Mouse (Mus musculus) intestine, postnatal 0 days (tissue): Measurements from ENCODE around the gene Ripk4. TPM values are rescaled to one million over a fixed set of nuclear protein-coding genes. Genes with fewer than 3 reads are reported as not detected.
A peak's percentile ranks its signal among the peaks of the same experiment; 100 is the strongest.

Experiments
- ATAC-seq: fragments of 200-750 bp; cut with Nextera tagmentation; 2 replicates; pipeline ENCODE4 v1.8.0; 2017; ENCODE audit warnings: mild to moderate bottlenecking, moderate TSS enrichment, moderate library complexity
- H3K27ac ChIP-seq: fragments of 300-500 bp; sonication (generic); 2 replicates; pipeline ENCODE4 v1.5.1; 2014; ENCODE audit warnings: mild to moderate bottlenecking, low read depth, low read length, moderate library complexity
- H3K27me3 ChIP-seq: fragments of 300-500 bp; sonication (generic); replicated peaks from 2 replicates; pipeline ENCODE4 v1.6.1; 2014; ENCODE audit warnings: low read length, mixed read lengths; ENCODE audit not compliant: control insufficient read depth, insufficient read depth
- H3K36me3 ChIP-seq: fragments of 300-500 bp; sonication (generic); 2 replicates; pipeline ENCODE4 v1.6.1; 2014; ENCODE audit warnings: mild to moderate bottlenecking, moderate library complexity; ENCODE audit not compliant: control insufficient read depth, insufficient read depth
- H3K4me1 ChIP-seq: fragments of 300-500 bp; sonication (generic); replicated peaks from 2 replicates; pipeline ENCODE4 v1.6.1; 2014; ENCODE audit warnings: antibody characterized with exemption, low read length, mixed read lengths; ENCODE audit not compliant: control insufficient read depth, insufficient read depth
- H3K4me2 ChIP-seq: fragments of 300-500 bp; sonication (generic); replicated peaks from 2 replicates; pipeline ENCODE4 v1.6.1; 2014; ENCODE audit warnings: low read depth, mild to moderate bottlenecking, moderate library complexity
- H3K4me3 ChIP-seq: fragments of 300-500 bp; sonication (generic); 2 replicates; pipeline ENCODE4 v1.5.1; 2014; ENCODE audit warnings: low read depth, low read length
- H3K9ac ChIP-seq: fragments of 300-500 bp; sonication (generic); 2 replicates; pipeline ENCODE4 v1.6.1; 2014; ENCODE audit warnings: mild to moderate bottlenecking, low read depth, low read length
- H3K9me3 ChIP-seq: fragments of 300-500 bp; sonication (generic); 2 replicates; pipeline ENCODE4 v1.6.1; 2016; ENCODE audit warnings: mixed run types; ENCODE audit not compliant: control insufficient read depth
- CTCF ChIP-seq: sonication (generic); IDR thresholded peaks from 2 replicates; pipeline ENCODE4 v1.5.1; 2016; ENCODE audit warnings: low read depth, mild to moderate bottlenecking, control low read depth, antibody characterized with exemption, moderate library complexity
- WGBS: fragments of 180-500 bp; shearing (Covaris S2); extraction: QIAGEN DNeasy Blood & Tissue Kit; methylation state at CpG from one replicate; pipeline ENCODE4 v1.1.7; 2014; 5-methylcytosine and 5-hydroxymethylcytosine counted together
- polyA plus RNA-seq: library from polyadenylated mRNA; unstranded; fragments of >200 nt; fragmentation: Nextera tagmentation; extraction: Ambion mirVana; gene quantifications from 2 replicates; pipeline ENCODE4 v1.2.1, GENCODE M21; 2015

The Ripk4 gene
- polyA plus RNA-seq, 1 experiment from 2014 or later: 11.9 TPM

- no peak overlapping the region for H3K27ac ChIP-seq
- H3K27me3 ChIP-seq: no peaks in the 10 kb centered on the region
- peaks cover 33% of the 10 kb centered on the region for H3K36me3 ChIP-seq
- H3K9ac ChIP-seq: no peak overlapping the region
- no peak for ATAC-seq
- no peak overlapping the region for H3K4me2 ChIP-seq
- TF ChIP-seq CTCF: no peak
- WGBS: 76% methylated on average over 6 of the region's 6 CpGs
- no peak overlapping the region for H3K4me3 ChIP-seq
- H3K4me1 ChIP-seq: peaks cover 15% of the 10 kb centered on the region; the same call in 1 of the 2 replicates
- no peaks in the 10 kb centered on the region for H3K9me3 ChIP-seq
Measured at GRCm38 (mm10) chr16:97748421-97748820, 15.2 kb downstream of the Ripk4 start.

GRCm38 (mm10) chr16:97738030-97738429, 25.6 kb downstream of the Ripk4 start:
- Histone ChIP-seq H3K27ac (no peak overlapping the region), H3K27me3 (no peaks in the 10 kb centered on the region), H3K9ac (no peak overlapping the region), H3K4me3 (no peak overlapping the region), H3K9me3 (no peaks in the 10 kb centered on the region), H3K36me3 (peaks cover 7% of the 10 kb centered on the region; the same call in 1 of the 2 replicates), H3K4me2 (no peak overlapping the region), H3K4me1 (peaks cover 4% of the 10 kb centered on the region; the same call in 1 of the 2 replicates)
- WGBS: 55% methylated on average over 6 of the region's 6 CpGs
- TF ChIP-seq CTCF: no peak
- ATAC-seq: no peak

GRCm38 (mm10) chr16:97736562-97736961, 27.0 kb downstream of the Ripk4 start:
- no peak overlapping the region for H3K4me3 ChIP-seq
- H3K27ac ChIP-seq: no peak overlapping the region
- no peaks in the 10 kb centered on the region for H3K36me3 ChIP-seq
- no peaks in the 10 kb centered on the region for H3K27me3 ChIP-seq
- peaks cover 8% of the 10 kb centered on the region; the same call in 1 of the 2 replicates for H3K4me1 ChIP-seq
- TF ChIP-seq CTCF: no peak
- H3K4me2 ChIP-seq: no peak overlapping the region
- H3K9me3 ChIP-seq: no peaks in the 10 kb centered on the region
- WGBS: 93% methylated on average over 2 of the region's 2 CpGs
- ATAC-seq: no peak
- no peak overlapping the region for H3K9ac ChIP-seq

DNA sequence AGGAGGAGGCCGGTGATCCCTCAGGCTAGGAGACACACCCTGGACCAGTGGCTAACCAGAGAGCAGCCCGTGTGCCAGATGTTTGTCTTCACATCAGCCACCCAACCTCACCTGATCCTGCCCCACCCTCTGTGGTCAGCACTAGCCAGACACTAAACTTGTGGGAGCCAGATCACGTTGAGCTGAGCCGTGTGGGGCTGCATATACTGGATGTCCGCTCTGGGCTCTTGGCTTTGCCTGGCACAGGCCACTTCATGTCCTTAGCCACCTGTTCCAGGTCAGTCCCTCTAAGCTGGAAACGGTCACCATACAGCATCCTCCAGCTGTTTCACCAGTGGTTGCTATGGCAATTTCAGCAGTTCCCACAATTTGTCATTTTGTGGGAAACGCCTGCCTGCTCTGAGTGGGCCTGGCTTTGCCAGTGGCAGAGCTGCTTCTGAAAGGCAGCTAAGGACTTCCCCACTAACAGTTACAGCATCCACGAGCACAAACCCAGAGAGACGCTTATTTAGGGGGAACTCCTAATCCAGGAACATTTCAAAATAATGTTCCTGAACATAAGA, 28.7 kb downstream of the Ripk4 start:
- H3K9me3 ChIP-seq: no peaks in the 10 kb centered on the region
- H3K36me3 ChIP-seq: no peaks in the 10 kb centered on the region
- H3K9ac ChIP-seq: no peak overlapping the region
- ATAC-seq: no peak
- no peak for TF ChIP-seq CTCF
- no peak overlapping the region for H3K4me3 ChIP-seq
- H3K27me3 ChIP-seq: no peaks in the 10 kb centered on the region
- WGBS: 39% methylated on average over 9 of the region's 9 CpGs
- H3K27ac ChIP-seq: 0 out of 2 replicates have a peak overlapping the region, but pooled peaks have one; percentile 80
- peaks cover 8% of the 10 kb centered on the region; the same call in 1 of the 2 replicates for H3K4me1 ChIP-seq
- H3K4me2 ChIP-seq: no peak overlapping the region

DNA sequence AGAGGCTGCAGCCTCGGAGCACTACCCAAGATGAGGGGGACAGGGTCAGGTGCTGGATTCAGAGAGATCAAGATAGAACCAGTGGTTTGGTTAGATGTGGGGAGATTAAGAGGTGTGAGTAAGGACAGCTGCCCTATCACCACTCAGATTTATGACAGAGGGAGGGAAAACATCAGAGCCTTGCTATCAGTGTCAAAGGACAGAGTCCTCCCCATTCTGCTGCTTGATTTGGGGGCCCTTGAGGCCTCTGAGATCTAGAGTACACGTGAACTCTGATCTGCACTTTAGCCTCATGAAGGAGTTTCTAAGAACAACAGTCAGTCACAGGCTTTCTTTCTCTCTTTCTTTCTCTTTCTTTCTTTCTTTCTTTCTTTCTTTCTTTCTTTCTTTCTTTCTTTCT, 30.0 kb downstream of the Ripk4 start:
- H3K4me2 ChIP-seq: no peak overlapping the region
- 0 out of 2 replicates have a peak overlapping the region, but pooled peaks have one; percentile 80 for H3K27ac ChIP-seq
- WGBS: 23% methylated on average over 2 of the region's 2 CpGs
- ATAC-seq: peak; percentile 78
- no peak overlapping the region for H3K4me3 ChIP-seq
- H3K36me3 ChIP-seq: no peaks in the 10 kb centered on the region
- TF ChIP-seq CTCF: no peak
- no peak overlapping the region for H3K9ac ChIP-seq
- H3K4me1 ChIP-seq: peaks cover 8% of the 10 kb centered on the region; the same call in 1 of the 2 replicates
- no peaks in the 10 kb centered on the region for H3K27me3 ChIP-seq
- no peaks in the 10 kb centered on the region for H3K9me3 ChIP-seq

GRCm38 (mm10) chr16:97730321-97730720, 33.3 kb downstream of the Ripk4 start:
- peak; percentile 88 for ATAC-seq
- no peak overlapping the region; the same call in 1 of the 2 replicates for H3K27ac ChIP-seq
- no peaks in the 10 kb centered on the region for H3K9me3 ChIP-seq

More at GRCm38 (mm10) chr16:97730321-97730720, 33.3 kb downstream of the Ripk4 start:
- Histone ChIP-seq H3K4me1 (peaks cover 8% of the 10 kb centered on the region), H3K36me3 (no peaks in the 10 kb centered on the region), H3K27me3 (no peaks in the 10 kb centered on the region), H3K9ac (no peak overlapping the region), H3K4me3 (no peak overlapping the region), H3K4me2 (no peak overlapping the region)
- 42% methylated on average over 1 of the region's 1 CpGs for WGBS
- TF ChIP-seq CTCF: no peak
